Mouse (Mus musculus): ENCODE results near the gene Gm21775. TPM values are rescaled to one million over a fixed set of nuclear protein-coding genes. Genes with fewer than 3 reads are reported as not detected.
"Not testable (repeated sequence)": the region's sequence is repeated elsewhere in the genome, so short reads cannot be mapped to it uniquely, and the experiment has no call there.

The Gm21775 gene
- not detected for total RNA-seq (2021)
- not detected in 2 replicates for polyA plus RNA-seq (2012; rRNA removed)
- long read RNA-seq = 0 reads

- H3K27me3 ChIP-seq (ENCODE audit: control insufficient read depth, insufficient read depth, low read length); H3K9ac ChIP-seq (ENCODE audit: low read depth, low read length); intact Hi-C loops (cut with DNase I); H3K4me3 ChIP-seq; H3K27ac ChIP-seq; H3K79me2 ChIP-seq (replicated peaks; ENCODE audit: control insufficient read depth, insufficient read depth, low read length); DNase-seq; H3K4me1 ChIP-seq (ENCODE audit: control insufficient read depth, insufficient read depth, low read length); H3K36me3 ChIP-seq (ENCODE audit: control insufficient read depth, insufficient read depth, low read length): not testable (repeated sequence)
- WGBS = 81% methylated on average over 2 of the region's 5 CpGs
These were observed at the start of gene Gm21775 for GRCm38 (mm10) chrY:10553153-10553552. Gene Gm21775, plus strand, starts transcription at chrY:10553453.

GRCm38 (mm10) chrY:10535942-10536341 lies 17.3 kb upstream of the Gm21775 start, which contains the start of gene Gm20737:
Gene Gm20737, minus strand, starts transcription at chrY:10536042.
- H3K27ac ChIP-seq; intact Hi-C loops (cut with DNase I); H3K4me1 ChIP-seq (ENCODE audit: control insufficient read depth, insufficient read depth, low read length); H3K4me3 ChIP-seq; DNase-seq; H3K9ac ChIP-seq (ENCODE audit: low read depth, low read length); H3K27me3 ChIP-seq (ENCODE audit: control insufficient read depth, insufficient read depth, low read length); H3K36me3 ChIP-seq (ENCODE audit: control insufficient read depth, insufficient read depth, low read length); H3K79me2 ChIP-seq (replicated peaks; ENCODE audit: control insufficient read depth, insufficient read depth, low read length): not testable (repeated sequence)

Other genes with a start within 250 kb of the Gm21775 start
- gene Gm20834, start 228.9 kb upstream of the Gm21775 start, total RNA-seq (2021) = not detected
- gene Gm20834, start 228.9 kb upstream of the Gm21775 start, polyA plus RNA-seq (2012; rRNA removed) = not detected in 2 replicates
- gene Gm28510, start 140.7 kb upstream of the Gm21775 start, total RNA-seq (2021) = not detected
- gene Gm28510, start 140.7 kb upstream of the Gm21775 start, polyA plus RNA-seq (2012; rRNA removed) = not detected in 2 replicates
- not detected for gene Gm20737, start 17.4 kb upstream of the Gm21775 start, total RNA-seq (2021)
- not detected in 2 replicates for gene Gm20737, start 17.4 kb upstream of the Gm21775 start, polyA plus RNA-seq (2012; rRNA removed)
- not detected for gene Gm21900, start 62.9 kb downstream of the Gm21775 start, total RNA-seq (2021)
- gene Gm21900, start 62.9 kb downstream of the Gm21775 start, polyA plus RNA-seq (2012; rRNA removed) = not detected in 2 replicates
- gene Gm20777, start 199.0 kb downstream of the Gm21775 start, total RNA-seq (2021) = not detected
- gene Gm20777, start 199.0 kb downstream of the Gm21775 start, polyA plus RNA-seq (2012; rRNA removed) = not detected in 2 replicates

Data from heart, adult 2 months (tissue).